Mouse (Mus musculus) spleen, embryonic (tissue): ENCODE results near the gene Dglucy.

Experiments used
- CTCF ChIA-PET: fragments of 350-600 bp; sonication (Branson Sonifier 250); formaldehyde crosslinking; loops from one replicate; lab custom pipeline; 2022; lab: Charles Lee

Dglucy gene

GRCm38 (mm10) chr12:100875960-100876359 is 97.1 kb downstream of the Dglucy start:
- CTCF ChIA-PET: no interaction called here

GRCm38 (mm10) chr12:100877936-100878335 is 99.1 kb downstream of the Dglucy start:
- CTCF ChIA-PET: no interaction called here

GRCm38 (mm10) chr12:100878556-100878955 is 99.7 kb downstream of the Dglucy start:
- CTCF ChIA-PET: no interaction called here

- CTCF ChIA-PET: no interaction called here
These were observed 104.3 kb downstream of the Dglucy start for GRCm38 (mm10) chr12:100883168-100883567.

GRCm38 (mm10) chr12:100885585-100885984 is 106.7 kb downstream of the Dglucy start:
- CTCF ChIA-PET: no interaction called here

- CTCF ChIA-PET: interaction anchor here (0.6 kb wide), 1 partner anchor 1505 kb away, joined by 9 read pairs; no protein-coding TSS in a partner anchor
These were observed 108.0 kb downstream of the Dglucy start for GRCm38 (mm10) chr12:100886877-100887276.

GRCm38 (mm10) chr12:100887801-100888258 is 109.0 kb downstream of the Dglucy start:
- CTCF ChIA-PET: no interaction called here

- CTCF ChIA-PET: no interaction called here
These were observed 111.7 kb downstream of the Dglucy start for GRCm38 (mm10) chr12:100890548-100890947.

GRCm38 (mm10) chr12:100895504-100895903 is 116.6 kb downstream of the Dglucy start:
- CTCF ChIA-PET: no interaction called here

GRCm38 (mm10) chr12:100896661-100897060 is 117.8 kb downstream of the Dglucy start:
- CTCF ChIA-PET: interaction anchor here (0.7 kb wide), 1 partner anchor 512 kb away, joined by 3 read pairs; no protein-coding TSS in a partner anchor

- CTCF ChIA-PET: interaction anchor here (0.7 kb wide), 1 partner anchor 20 kb away, joined by 6 read pairs; no protein-coding TSS in a partner anchor
These were observed 119.1 kb downstream of the Dglucy start for GRCm38 (mm10) chr12:100897736-100898650.

GRCm38 (mm10) chr12:100899111-100899640 is 120.3 kb downstream of the Dglucy start:
- CTCF ChIA-PET: interaction anchor here (0.9 kb wide), 1 partner anchor 9 kb away, joined by 3 read pairs; the partner anchor contains the start of gene Gpr68

GRCm38 (mm10) chr12:100900901-100901300 is 122.0 kb downstream of the Dglucy start:
- CTCF ChIA-PET: interaction anchor here (0.6 to 1.0 kb wide), 6 partner anchors 10 to 259 kb away, joined by 3 to 6 read pairs (median 4); no protein-coding TSS in a partner anchor

- CTCF ChIA-PET: interaction anchor here (0.6 to 1.0 kb wide), 5 partner anchors 10 to 259 kb away, joined by 3 to 5 read pairs (median 4); no protein-coding TSS in a partner anchor
These were observed 122.5 kb downstream of the Dglucy start for GRCm38 (mm10) chr12:100901386-100901785.

GRCm38 (mm10) chr12:100903761-100904160 is 124.9 kb downstream of the Dglucy start:
- CTCF ChIA-PET: interaction anchor here (0.6 kb wide), 1 partner anchor 1477 kb away, joined by 4 read pairs; no protein-coding TSS in a partner anchor

- CTCF ChIA-PET: no interaction called here
These were observed 128.0 kb downstream of the Dglucy start for GRCm38 (mm10) chr12:100906861-100907260.

GRCm38 (mm10) chr12:100907598-100908297 is 128.9 kb downstream of the Dglucy start, which contains the start of gene Gpr68:
Gene Gpr68, minus strand, starts transcription at chr12:100908198.
- CTCF ChIA-PET: interaction anchor here (0.6 to 0.7 kb wide), 2 partner anchors 9 to 272 kb away, joined by 3 to 5 read pairs; no protein-coding TSS in a partner anchor

- CTCF ChIA-PET: interaction anchor here (0.6 to 0.7 kb wide), 2 partner anchors 9 to 272 kb away, joined by 3 to 5 read pairs; no protein-coding TSS in a partner anchor
These were observed 129.6 kb downstream of the Dglucy start for GRCm38 (mm10) chr12:100908298-100909034.

GRCm38 (mm10) chr12:100909765-100910164 is 130.9 kb downstream of the Dglucy start:
- CTCF ChIA-PET: no interaction called here

GRCm38 (mm10) chr12:100910731-100911130 is 131.9 kb downstream of the Dglucy start:
- CTCF ChIA-PET: interaction anchor here (1.2 kb wide), 1 partner anchor 16 kb away, joined by 3 read pairs; no protein-coding TSS in a partner anchor
